31 mouse cellular contexts compared by ENCODE assay signal in the genomic region with DNA sequence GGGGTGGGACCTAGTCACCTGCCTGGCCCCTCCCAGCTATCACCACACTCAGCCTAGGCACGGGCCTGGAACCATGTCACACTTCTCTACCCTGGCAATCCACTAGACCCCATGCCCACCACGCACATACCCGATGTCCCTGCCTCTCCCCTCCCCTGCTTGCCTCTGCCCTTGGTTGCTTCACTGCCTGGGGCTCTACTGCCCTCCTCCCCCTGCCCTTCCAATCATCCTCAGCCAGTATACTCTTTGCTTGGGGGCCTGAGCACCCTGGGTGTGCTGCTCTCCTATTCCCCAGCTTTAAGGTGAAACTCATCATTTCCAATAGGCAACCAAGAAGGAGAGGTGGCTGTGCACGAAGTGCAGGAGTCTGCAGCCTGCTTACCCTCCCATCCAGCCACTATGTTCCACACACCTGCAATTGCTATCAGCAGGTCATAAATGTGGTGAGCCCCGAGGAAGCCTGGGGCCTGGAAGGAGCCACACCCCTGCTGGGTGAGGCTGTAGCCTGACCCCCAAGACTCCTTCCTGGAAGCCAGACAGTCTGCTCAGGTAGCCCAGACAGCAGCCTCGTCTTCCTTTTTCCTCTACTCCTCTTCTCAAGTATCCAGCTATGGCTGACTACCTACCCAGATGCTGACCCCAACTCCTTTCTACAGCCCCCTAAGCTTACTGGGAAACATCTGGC. TPM values are rescaled to one million over a fixed set of nuclear protein-coding genes. Genes with fewer than 3 reads are reported as not detected.
DNase-seq lines count a peak whose midpoint lies in the region; ATAC-seq and TF ChIP-seq lines count a peak whose summit lies in the region.
"Had no signal": no experiment of that assay in that cellular context is flagged by ENCODE, and none has a peak within 500 bp of the region (broad histone marks: within the 10 kb centered on the region; RNA-seq: fewer than 3 reads in every experiment).

No protein-coding gene starts in this region.

- no peaks in the 10 kb centered on the region for H3K27me3 ChIP-seq in heart, embryonic 11.5 days (ENCODE audit: control insufficient read depth, insufficient read depth, low read length)
- no peaks in the 10 kb centered on the region for H3K27me3 ChIP-seq in intestine, embryonic 16.5 days (replicated peaks; ENCODE audit: control insufficient read depth, insufficient read depth, low read length)
- H3K27me3 ChIP-seq in small intestine, adult 2 months (ENCODE audit: control insufficient read depth, insufficient read depth, low read length): no peaks in the 10 kb centered on the region
- H3K27me3 ChIP-seq in forebrain, postnatal 0 days (ENCODE audit: insufficient read depth, low read length): no peaks in the 10 kb centered on the region
- H3K27me3 ChIP-seq: limb, embryonic 13.5 days had no signal

- H3K4me3 ChIP-seq in heart, embryonic 11.5 days (ENCODE audit: low read depth, low read length): no peak overlapping the region
- no peak overlapping the region for H3K4me3 ChIP-seq in ES-E14 (ENCODE audit: insufficient read depth in 1 of 2, low read depth in 1 of 2, low read length in 2 of 2, poor library complexity in 1 of 2, severe bottlenecking in 1 of 2)
- no peak overlapping the region for H3K4me3 ChIP-seq in intestine, embryonic 16.5 days (ENCODE audit: low read length)
- H3K4me3 ChIP-seq in small intestine, adult 2 months (ENCODE audit: low read depth, low read length): no peak overlapping the region
- no peak overlapping the region for H3K4me3 ChIP-seq in forebrain, postnatal 0 days (ENCODE audit: low read depth, low read length)
- H3K4me3 ChIP-seq: heart, adult 2 months; hindbrain, embryonic 12.5 days; limb, embryonic 13.5 days; megakaryocyte, embryonic 14.5 days; midbrain, embryonic 13.5 days; neural tube, embryonic 13.5 days had no signal

- peak; percentile 90 for DNase-seq in heart, adult 11 months
- no peak for DNase-seq in ES-E14 (ENCODE audit: low read depth, low spot score)
- DNase-seq in forebrain, postnatal 0 days: no peak
- no peak for DNase-seq in cerebellum, adult 9-11 months
- DNase-seq in lung, postnatal 14 days: no peak
- DNase-seq: adrenal gland, adult 2 months; adrenal gland, postnatal 36 days; cerebellum, adult 18-20 months; cerebellum, postnatal 25 days; gastrocnemius, postnatal 25 days; heart, adult 2 months; heart, postnatal 14 days; kidney, adult 8-10 months; kidney, postnatal 10 days; layer of hippocampus, adult 9-11 months; lung, postnatal 4 days; right cerebral cortex, postnatal 14 days; thymus, postnatal 4 days had no signal

- no peak for TF ChIP-seq POLR2A in small intestine, adult 2 months (IDR thresholded peaks at IDR 0.05; ENCODE audit: low read depth, low read length)

- no peak overlapping the region for H3K4me2 ChIP-seq in heart, embryonic 11.5 days
- H3K4me2 ChIP-seq in intestine, embryonic 16.5 days (ENCODE audit: low read depth, low read length): no peak overlapping the region; the same call in 1 of the 2 replicates
- no peak overlapping the region for H3K4me2 ChIP-seq in forebrain, postnatal 0 days (ENCODE audit: low read depth)
- H3K4me2 ChIP-seq: hindbrain, embryonic 12.5 days; limb, embryonic 13.5 days; liver, embryonic 11.5 days; midbrain, embryonic 13.5 days; neural tube, embryonic 13.5 days had no signal

- H3K9me3 ChIP-seq in heart, embryonic 11.5 days (replicated peaks; ENCODE audit: control insufficient read depth, low read length): no peaks in the 10 kb centered on the region
- H3K9me3 ChIP-seq in ES-E14 (ENCODE audit: control insufficient read depth, insufficient read depth, low read depth, low read length): no peaks in the 10 kb centered on the region
- H3K9me3 ChIP-seq in intestine, embryonic 16.5 days (ENCODE audit: control insufficient read depth, low read length): no peaks in the 10 kb centered on the region
- H3K9me3 ChIP-seq in forebrain, postnatal 0 days (ENCODE audit: low read length): no peaks in the 10 kb centered on the region
- H3K9me3 ChIP-seq: hindbrain, embryonic 12.5 days; limb, embryonic 13.5 days; megakaryocyte, embryonic 14.5 days; midbrain, embryonic 13.5 days; neural tube, embryonic 13.5 days had no signal

- 64% methylated on average over 6 of the region's 6 CpGs for WGBS in heart, embryonic 11.5 days (ENCODE audit: insufficient replicate concordance)
- 41% methylated on average over 6 of the region's 6 CpGs for WGBS in intestine, embryonic 16.5 days
- 33% methylated on average over 6 of the region's 6 CpGs for WGBS in small intestine, adult 2 months
- WGBS in forebrain, postnatal 0 days: 74% methylated on average over 6 of the region's 6 CpGs

- H3K27ac ChIP-seq in heart, embryonic 11.5 days (ENCODE audit: low read depth, low read length): no peak overlapping the region
- H3K27ac ChIP-seq in ES-E14 (ENCODE audit: insufficient read depth, low read depth, low read length, poor library complexity, severe bottlenecking): 0 out of 2 replicates have a peak overlapping the region, but pooled peaks have one; percentile 10
- H3K27ac ChIP-seq in intestine, embryonic 16.5 days (ENCODE audit: low read length): peak overlapping the region; percentile 62
- H3K27ac ChIP-seq in small intestine, adult 2 months (ENCODE audit: insufficient read depth, low read depth, low read length): peak overlapping the region; percentile 19; the same call in 1 of the 2 replicates
- no peak overlapping the region for H3K27ac ChIP-seq in forebrain, postnatal 0 days (ENCODE audit: low read depth, low read length)
- H3K27ac ChIP-seq: heart, adult 2 months; hindbrain, embryonic 12.5 days; hindbrain, postnatal 0 days; limb, embryonic 13.5 days; midbrain, embryonic 13.5 days; neural tube, embryonic 13.5 days had no signal

- in situ Hi-C loops in ES-E14 (cut with MboI; ENCODE audit: low sequenced_read_pairs in 2 of 2, unreplicated experiment in 2 of 2): no loop called here

- H3K4me1 ChIP-seq in heart, embryonic 11.5 days (ENCODE audit: control insufficient read depth, insufficient read depth, low read length): peaks cover 42% of the 10 kb centered on the region
- H3K4me1 ChIP-seq in ES-E14 (ENCODE audit: control insufficient read depth in 2 of 2, insufficient read depth in 2 of 2, low read length in 2 of 2, poor library complexity in 1 of 2): peaks cover 11 to 48% of the 10 kb centered on the region in 2 experiments
- peaks cover 74% of the 10 kb centered on the region for H3K4me1 ChIP-seq in intestine, embryonic 16.5 days (ENCODE audit: control insufficient read depth, insufficient read depth, low read length)
- peaks cover 41% of the 10 kb centered on the region for H3K4me1 ChIP-seq in small intestine, adult 2 months (ENCODE audit: control insufficient read depth, insufficient read depth, insufficient read length, low read length)
- H3K4me1 ChIP-seq in forebrain, postnatal 0 days (ENCODE audit: insufficient read depth): peaks cover 16% of the 10 kb centered on the region

- no peaks in the 10 kb centered on the region for H3K36me3 ChIP-seq in heart, embryonic 11.5 days (ENCODE audit: control insufficient read depth, insufficient read depth, low read length)
- H3K36me3 ChIP-seq in ES-E14 (ENCODE audit: control insufficient read depth, insufficient read depth, low read length, poor library complexity, severe bottlenecking): no peaks in the 10 kb centered on the region
- no peaks in the 10 kb centered on the region for H3K36me3 ChIP-seq in intestine, embryonic 16.5 days (ENCODE audit: control insufficient read depth, insufficient read depth, low read length)
- no peaks in the 10 kb centered on the region for H3K36me3 ChIP-seq in small intestine, adult 2 months (ENCODE audit: control insufficient read depth, insufficient read depth, low read length)
- no peaks in the 10 kb centered on the region for H3K36me3 ChIP-seq in forebrain, postnatal 0 days (ENCODE audit: insufficient read depth)
- H3K36me3 ChIP-seq: hindbrain, embryonic 12.5 days; limb, embryonic 13.5 days; midbrain, embryonic 13.5 days; neural tube, embryonic 13.5 days had no signal

- ATAC-seq in heart, embryonic 11.5 days (replicated peaks; ENCODE audit: insufficient number of reproducible peaks, low FRiP score, low TSS enrichment): no peak
- ATAC-seq in intestine, embryonic 16.5 days: peak; percentile 82
- ATAC-seq in forebrain, postnatal 0 days: no peak
- ATAC-seq: hindbrain, postnatal 0 days; midbrain, embryonic 13.5 days had no signal

- no peak overlapping the region for H3K9ac ChIP-seq in heart, embryonic 11.5 days (ENCODE audit: low read depth, low read length)
- H3K9ac ChIP-seq in ES-E14 (ENCODE audit: insufficient read depth, low read depth, low read length, poor library complexity, severe bottlenecking): no peak overlapping the region
- no peak overlapping the region for H3K9ac ChIP-seq in intestine, embryonic 16.5 days (ENCODE audit: low read depth, low read length)
- no peak overlapping the region for H3K9ac ChIP-seq in forebrain, postnatal 0 days
- H3K9ac ChIP-seq: hindbrain, embryonic 12.5 days; limb, embryonic 13.5 days; midbrain, embryonic 13.5 days; neural tube, embryonic 13.5 days had no signal

- no peak for TF ChIP-seq CTCF in small intestine, adult 2 months (IDR thresholded peaks at IDR 0.05; ENCODE audit: extremely low read depth, insufficient read length, insufficient replicate concordance, low read depth, low read length)
- no peak for TF ChIP-seq CTCF in forebrain, postnatal 0 days (IDR thresholded peaks at IDR 0.05; ENCODE audit: low read depth)

RNA-seq across cellular contexts. Expression of gene Sema4c, which starts 19.0 kb away (rescaled TPM):
- 0.96 and 2.1 TPM in 2 replicates for polyA plus RNA-seq in heart, embryonic 11.5 days (2014; fragmentation: Nextera tagmentation; extraction: Ambion mirVana)
- 9.8 and 10.0 TPM in 2 replicates for total RNA-seq in ES-E14 (2012; rRNA removed)
- 7.4 and 7.9 TPM in 2 replicates for polyA plus RNA-seq in intestine, embryonic 16.5 days (2015; fragmentation: Nextera tagmentation; extraction: Ambion mirVana)
- polyA plus RNA-seq in small intestine, adult 2 months (2012; rRNA removed): 3.4 and 6.0 TPM in 2 replicates
- 32.8 and 39.1 TPM in 2 replicates for total RNA-seq in forebrain, postnatal 0 days (2014; rRNA removed)
- polyA plus RNA-seq in forebrain, postnatal 0 days (2015; fragmentation: Nextera tagmentation; extraction: Ambion mirVana): 17.3 and 24.1 TPM in 2 replicates

RNA-seq across cellular contexts. Expression of gene Ankrd39, which starts 29.9 kb away (rescaled TPM):
- polyA plus RNA-seq in heart, embryonic 11.5 days (2014; fragmentation: Nextera tagmentation; extraction: Ambion mirVana): 19.9 and 25.1 TPM in 2 replicates
- total RNA-seq in ES-E14 (2012; rRNA removed): 11.3 and 15.7 TPM in 2 replicates
- polyA plus RNA-seq in intestine, embryonic 16.5 days (2015; fragmentation: Nextera tagmentation; extraction: Ambion mirVana): 23.6 and 26.8 TPM in 2 replicates
- 10.3 and 13.5 TPM in 2 replicates for polyA plus RNA-seq in small intestine, adult 2 months (2012; rRNA removed)
- total RNA-seq in forebrain, postnatal 0 days (2014; rRNA removed): 19.3 and 25.5 TPM in 2 replicates
- 21.1 and 23.6 TPM in 2 replicates for polyA plus RNA-seq in forebrain, postnatal 0 days (2015; fragmentation: Nextera tagmentation; extraction: Ambion mirVana)

RNA-seq across cellular contexts. Expression of gene Gm42417, which starts 37.9 kb away (rescaled TPM):
- polyA plus RNA-seq in heart, embryonic 11.5 days (2014; fragmentation: Nextera tagmentation; extraction: Ambion mirVana): 0.44 TPM in 1 of 2 replicates, not detected in the other
- total RNA-seq in ES-E14 (2012; rRNA removed): 0.21 TPM in 1 of 2 replicates, not detected in the other
- 0.37 TPM in 1 of 2 replicates, not detected in the other for polyA plus RNA-seq in intestine, embryonic 16.5 days (2015; fragmentation: Nextera tagmentation; extraction: Ambion mirVana)
- polyA plus RNA-seq in small intestine, adult 2 months (2012; rRNA removed): not detected in 2 replicates
- total RNA-seq in forebrain, postnatal 0 days (2014; rRNA removed): 0.38 TPM in 1 of 2 replicates, not detected in the other
- polyA plus RNA-seq in forebrain, postnatal 0 days (2015; fragmentation: Nextera tagmentation; extraction: Ambion mirVana): 0.27 TPM in 1 of 2 replicates, not detected in the other
- total RNA-seq: adrenal gland, adult 2 months; hindbrain, postnatal 0 days had no signal
- polyA plus RNA-seq: adrenal gland, adult 2 months; embryonic facial prominence, embryonic 11.5 days; heart, adult 2 months; heart, embryonic 14.5 days; hindbrain, embryonic 12.5 days; hindbrain, postnatal 0 days; liver, embryonic 11.5 days; liver, embryonic 16.5 days; midbrain, embryonic 13.5 days had no signal

RNA-seq across cellular contexts. Expression of gene Ankrd23, which starts 40.5 kb away (rescaled TPM):
- 9.8 and 13.6 TPM in 2 replicates for polyA plus RNA-seq in heart, embryonic 11.5 days (2014; fragmentation: Nextera tagmentation; extraction: Ambion mirVana)
- total RNA-seq in ES-E14 (2012; rRNA removed): 5.0 and 5.5 TPM in 2 replicates
- polyA plus RNA-seq in intestine, embryonic 16.5 days (2015; fragmentation: Nextera tagmentation; extraction: Ambion mirVana): 12.7 and 14.6 TPM in 2 replicates
- polyA plus RNA-seq in small intestine, adult 2 months (2012; rRNA removed): 5.2 and 5.8 TPM in 2 replicates
- total RNA-seq in forebrain, postnatal 0 days (2014; rRNA removed): 6.3 and 9.8 TPM in 2 replicates
- polyA plus RNA-seq in forebrain, postnatal 0 days (2015; fragmentation: Nextera tagmentation; extraction: Ambion mirVana): 4.5 and 5.3 TPM in 2 replicates

Comparison
In these comparisons a context has a peak if more than half of its experiments do, and no peak if none do; other contexts are left out.
1. H3K27ac ChIP-seq: peak in ES-E14 (single experiment), intestine, embryonic 16.5 days (single experiment) and small intestine, adult 2 months (single experiment); none in heart, embryonic 11.5 days (single experiment) and forebrain, postnatal 0 days (single experiment).